In genomic region chr17:46265918-46266618, GRCm38 (mm10) we compare ENCODE assay signal across 8 mouse cellular contexts. TPM values are rescaled to one million over a fixed set of nuclear protein-coding genes. Genes with fewer than 3 reads are reported as not detected.
DNase-seq lines count a peak whose midpoint lies in the region; ATAC-seq and TF ChIP-seq lines count a peak whose summit lies in the region.

No protein-coding gene starts in this region.

- TF ChIP-seq EP300 in ES-Bruce4 (IDR thresholded peaks at IDR 0.05; ENCODE audit: insufficient read depth, low read depth, low read length), result peak; percentile 88

- no peaks in the 10 kb centered on the region for H3K27me3 ChIP-seq in ES-Bruce4 (ENCODE audit: control insufficient read depth, insufficient read depth, low read length, poor library complexity, severe bottlenecking)
- no peaks in the 10 kb centered on the region for H3K27me3 ChIP-seq in forebrain, embryonic 11.5 days (ENCODE audit: control insufficient read depth, insufficient read depth, low read length)
- no peaks in the 10 kb centered on the region for H3K27me3 ChIP-seq in lung, embryonic 14.5 days (ENCODE audit: insufficient read depth, low read length)

- peak overlapping the region; percentile 76 for H3K27ac ChIP-seq in ES-Bruce4 (ENCODE audit: insufficient read depth, low read length)
- no peak overlapping the region for H3K27ac ChIP-seq in forebrain, embryonic 11.5 days (ENCODE audit: low read depth, low read length)
- H3K27ac ChIP-seq in lung, embryonic 14.5 days (ENCODE audit: low read depth), result no peak overlapping the region

- peak; percentile 36 for DNase-seq in brain, embryonic 18.5 days (ENCODE audit: low read depth, low spot score)
- peak; percentile 91 for DNase-seq in forebrain, embryonic 11.5 days (ENCODE audit: low spot score)
- DNase-seq in heart, postnatal 4 days, result peak; percentile 93
- peak; percentile 76 to 88 for DNase-seq in layer of hippocampus, adult 8-10 months (ENCODE audit: low spot score in 2 of 2)
- DNase-seq in lung, embryonic 14.5 days, result peak; percentile 89
- DNase-seq in retina, adult 2 months (ENCODE audit: low read depth, low spot score), result peak; percentile 36
- peak; percentile 84 for DNase-seq in thymus, postnatal 4 days

- no peak overlapping the region for H3K4me2 ChIP-seq in forebrain, embryonic 11.5 days (ENCODE audit: low read depth, low read length, severe bottlenecking)
- H3K4me2 ChIP-seq in lung, embryonic 14.5 days, result 0 out of 2 replicates have a peak overlapping the region, but pooled peaks have one; percentile 15

- no peaks in the 10 kb centered on the region for H3K9me3 ChIP-seq in ES-Bruce4 (replicated peaks; ENCODE audit: control insufficient read depth, insufficient read depth, low read length, poor library complexity, severe bottlenecking)
- H3K9me3 ChIP-seq in forebrain, embryonic 11.5 days (ENCODE audit: control insufficient read depth, low read length), result no peaks in the 10 kb centered on the region
- no peaks in the 10 kb centered on the region for H3K9me3 ChIP-seq in lung, embryonic 14.5 days (ENCODE audit: low read depth, low read length)

- H3K9ac ChIP-seq in ES-Bruce4 (ENCODE audit: low read depth, poor library complexity, severe bottlenecking), result no peak overlapping the region
- no peak overlapping the region for H3K9ac ChIP-seq in forebrain, embryonic 11.5 days (ENCODE audit: low read length)
- H3K9ac ChIP-seq in lung, embryonic 14.5 days, result no peak overlapping the region

- no peak for TF ChIP-seq POLR2A in ES-Bruce4 (IDR thresholded peaks at IDR 0.05; ENCODE audit: insufficient read depth, low read length)

- ATAC-seq in forebrain, embryonic 11.5 days (replicated peaks; ENCODE audit: low FRiP score), result 0 out of 2 replicates have a peak, but pooled peaks have one; percentile 18
- ATAC-seq in lung, embryonic 14.5 days (ENCODE audit: insufficient read depth), result peak; percentile 71

- peaks cover 9% of the 10 kb centered on the region for H3K4me1 ChIP-seq in ES-Bruce4 (ENCODE audit: control insufficient read depth, insufficient read depth, low read length)
- H3K4me1 ChIP-seq in forebrain, embryonic 11.5 days (replicated peaks; ENCODE audit: control insufficient read depth, insufficient read depth, low read length), result no peaks in the 10 kb centered on the region
- no peaks in the 10 kb centered on the region for H3K4me1 ChIP-seq in lung, embryonic 14.5 days (ENCODE audit: insufficient read depth)

- peak; percentile 79 for TF ChIP-seq CTCF in ES-Bruce4 (IDR thresholded peaks at IDR 0.05; ENCODE audit: low read depth, low read length)
- TF ChIP-seq CTCF in lung, embryonic 14.5 days (IDR thresholded peaks at IDR 0.05; ENCODE audit: low read depth), result peak; percentile 91

- peaks cover 37% of the 10 kb centered on the region for H3K36me3 ChIP-seq in ES-Bruce4 (ENCODE audit: control insufficient read depth, insufficient read depth, low read length, poor library complexity, severe bottlenecking)
- peaks cover 11% of the 10 kb centered on the region for H3K36me3 ChIP-seq in forebrain, embryonic 11.5 days (ENCODE audit: control insufficient read depth, insufficient read depth, low read length)
- peaks cover 92% of the 10 kb centered on the region for H3K36me3 ChIP-seq in lung, embryonic 14.5 days (ENCODE audit: insufficient read depth)

- WGBS in forebrain, embryonic 11.5 days, result 30% methylated on average over 14 of the region's 14 CpGs
- WGBS in lung, embryonic 14.5 days, result 20% methylated on average over 14 of the region's 14 CpGs

- no peak overlapping the region for H3K4me3 ChIP-seq in ES-Bruce4 (ENCODE audit: low read depth, low read length)
- H3K4me3 ChIP-seq in forebrain, embryonic 11.5 days (ENCODE audit: low read depth, low read length), result no peak overlapping the region
- H3K4me3 ChIP-seq in lung, embryonic 14.5 days (ENCODE audit: low read depth, low read length), result no peak overlapping the region

RNA-seq across cellular contexts. Expression of gene Lrrc73, which starts 12.7 kb away (rescaled TPM):
- polyA plus RNA-seq in ES-Bruce4 (2011; ENCODE audit: insufficient read depth, insufficient read length, low read depth, missing spikeins), result 0.57 and 0.68 TPM in 2 replicates
- 2.3 and 3.8 TPM in 2 replicates for polyA plus RNA-seq in forebrain, embryonic 11.5 days (2014; fragmentation: Nextera tagmentation; extraction: Ambion mirVana)
- under 1 TPM; 0.81 to 0.90 TPM for total RNA-seq in heart, postnatal 4 days (2021)
- 10 to 100 TPM; 55.1 to 62.2 (median 58.1) TPM for total RNA-seq in layer of hippocampus, adult 8-10 months (2022)
- 0.54 and 0.76 TPM in 2 replicates for polyA plus RNA-seq in lung, embryonic 14.5 days (2014; fragmentation: Nextera tagmentation; extraction: Ambion mirVana)

RNA-seq across cellular contexts. Expression of gene Tjap1, which starts 16.8 kb away (rescaled TPM):
- polyA plus RNA-seq in ES-Bruce4 (2011; ENCODE audit: insufficient read depth, insufficient read length, low read depth, missing spikeins), result 71.5 and 75.2 TPM in 2 replicates
- polyA plus RNA-seq in forebrain, embryonic 11.5 days (2014; fragmentation: Nextera tagmentation; extraction: Ambion mirVana), result 62.6 and 63.4 TPM in 2 replicates
- 10 to 100 TPM; 55.0 to 59.0 TPM for total RNA-seq in heart, postnatal 4 days (2021)
- total RNA-seq in layer of hippocampus, adult 8-10 months (2022), result 10 to 100 TPM; 38.3 to 60.4 (median 48.0) TPM
- 39.1 and 43.2 TPM in 2 replicates for polyA plus RNA-seq in lung, embryonic 14.5 days (2014; fragmentation: Nextera tagmentation; extraction: Ambion mirVana)

RNA-seq across cellular contexts. Expression of gene Yipf3, which starts 18.2 kb away (rescaled TPM):
- polyA plus RNA-seq in ES-Bruce4 (2011; ENCODE audit: insufficient read depth, insufficient read length, low read depth, missing spikeins), result 57.0 and 64.0 TPM in 2 replicates
- 57.8 and 75.5 TPM in 2 replicates for polyA plus RNA-seq in forebrain, embryonic 11.5 days (2014; fragmentation: Nextera tagmentation; extraction: Ambion mirVana)
- 10 to 100 TPM; 64.6 TPM for total RNA-seq in heart, postnatal 4 days (2021)
- 10 to 100 TPM; 78.5 to 96.9 (median 84.1) TPM for total RNA-seq in layer of hippocampus, adult 8-10 months (2022)
- polyA plus RNA-seq in lung, embryonic 14.5 days (2014; fragmentation: Nextera tagmentation; extraction: Ambion mirVana), result 91.2 and 102 TPM in 2 replicates

RNA-seq across cellular contexts. Expression of gene Polr1c, which starts 18.2 kb away (rescaled TPM):
- polyA plus RNA-seq in ES-Bruce4 (2011; ENCODE audit: insufficient read depth, insufficient read length, low read depth, missing spikeins), result 106 and 133 TPM in 2 replicates
- 111 and 118 TPM in 2 replicates for polyA plus RNA-seq in forebrain, embryonic 11.5 days (2014; fragmentation: Nextera tagmentation; extraction: Ambion mirVana)
- total RNA-seq in heart, postnatal 4 days (2021), result 10 to 100 TPM; 26.2 to 30.5 TPM
- 10 to 100 TPM; 35.5 to 42.5 (median 39.4) TPM for total RNA-seq in layer of hippocampus, adult 8-10 months (2022)
- 92.0 and 96.0 TPM in 2 replicates for polyA plus RNA-seq in lung, embryonic 14.5 days (2014; fragmentation: Nextera tagmentation; extraction: Ambion mirVana)

RNA-seq across cellular contexts. Expression of gene Dlk2, which starts 31.2 kb away (rescaled TPM):
- 0.91 and 1.3 TPM in 2 replicates for polyA plus RNA-seq in ES-Bruce4 (2011; ENCODE audit: insufficient read depth, insufficient read length, low read depth, missing spikeins)
- 1.2 and 1.5 TPM in 2 replicates for polyA plus RNA-seq in forebrain, embryonic 11.5 days (2014; fragmentation: Nextera tagmentation; extraction: Ambion mirVana)
- 1 to 10 TPM in 1 of 2 experiments, under 1 TPM in 1; 0.95 to 1.1 TPM for total RNA-seq in heart, postnatal 4 days (2021)
- 10 to 100 TPM; 41.3 to 51.6 (median 41.8) TPM for total RNA-seq in layer of hippocampus, adult 8-10 months (2022)
- polyA plus RNA-seq in lung, embryonic 14.5 days (2014; fragmentation: Nextera tagmentation; extraction: Ambion mirVana), result 0.38 and 0.46 TPM in 2 replicates

Comparison
In these comparisons a context has a peak if more than half of its experiments do, and no peak if none do; other contexts are left out.
1. DNase-seq: peak in every context shown above with its lines; median percentile 93 in heart, postnatal 4 days; 91 in forebrain, embryonic 11.5 days; 89 in lung, embryonic 14.5 days; 84 in thymus, postnatal 4 days; 82 in layer of hippocampus, adult 8-10 months; 36 in brain, embryonic 18.5 days; 36 in retina, adult 2 months.